Mouse (Mus musculus): ENCODE measurements around the gene Etaa1. TPM values are rescaled to one million over a fixed set of nuclear protein-coding genes. Genes with fewer than 3 reads are reported as not detected.
"Not testable (repeated sequence)": the region's sequence is repeated elsewhere in the genome, so short reads cannot be mapped to it uniquely, and the experiment has no call there.

The Etaa1 gene
- polyA plus RNA-seq, 1 experiment from 2014 or later, result 6.7 TPM

DNA sequence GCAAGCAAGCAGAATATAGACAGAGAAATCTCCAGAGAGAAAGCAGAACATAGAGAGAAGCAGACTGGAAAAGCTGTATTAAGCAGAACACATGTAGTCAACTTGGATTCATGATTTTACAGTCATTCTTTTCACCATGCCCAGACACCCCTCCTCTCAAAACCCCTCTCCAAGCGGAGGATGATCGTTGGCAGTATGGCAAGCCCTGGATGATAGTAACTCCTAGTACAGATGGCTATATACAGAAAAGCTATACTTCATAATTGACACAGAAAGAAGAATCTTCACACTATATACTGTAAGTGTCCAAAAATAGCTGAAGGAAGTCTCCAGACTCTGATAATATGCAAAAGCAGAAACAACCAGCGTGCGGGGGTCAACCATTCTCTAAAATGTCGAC is 36.6 kb downstream of the Etaa1 start:
- Histone ChIP-seq H3K27ac (replicated peaks) (no peak overlapping the region), H3K27me3 (replicated peaks) (no peaks in the 10 kb centered on the region), H3K9me3 (no peaks in the 10 kb centered on the region), H3K4me2 (no peak overlapping the region), H3K4me1 (no peaks in the 10 kb centered on the region), H3K4me3 (no peak overlapping the region), H3K9ac (no peak overlapping the region), H3K36me3 (no peaks in the 10 kb centered on the region)
- WGBS, result 80% methylated on average over 5 of the region's 5 CpGs
- no peak for ATAC-seq (ENCODE audit: extremely low read depth, insufficient number of reproducible peaks, low FRiP score, low TSS enrichment)

- Histone ChIP-seq H3K4me1 (no peaks in the 10 kb centered on the region), H3K36me3 (no peaks in the 10 kb centered on the region), H3K27me3 (replicated peaks) (no peaks in the 10 kb centered on the region), H3K9me3 (no peaks in the 10 kb centered on the region), H3K4me3 (no peak overlapping the region), H3K4me2 (no peak overlapping the region), H3K9ac (no peak overlapping the region), H3K27ac (replicated peaks) (no peak overlapping the region)
- ATAC-seq (ENCODE audit: extremely low read depth, insufficient number of reproducible peaks, low FRiP score, low TSS enrichment), result no peak
- 69% methylated on average over 1 of the region's 1 CpGs for WGBS
Measured at GRCm38 (mm10) chr11:17916486-17916885, 37.2 kb downstream of the Etaa1 start.

DNA sequence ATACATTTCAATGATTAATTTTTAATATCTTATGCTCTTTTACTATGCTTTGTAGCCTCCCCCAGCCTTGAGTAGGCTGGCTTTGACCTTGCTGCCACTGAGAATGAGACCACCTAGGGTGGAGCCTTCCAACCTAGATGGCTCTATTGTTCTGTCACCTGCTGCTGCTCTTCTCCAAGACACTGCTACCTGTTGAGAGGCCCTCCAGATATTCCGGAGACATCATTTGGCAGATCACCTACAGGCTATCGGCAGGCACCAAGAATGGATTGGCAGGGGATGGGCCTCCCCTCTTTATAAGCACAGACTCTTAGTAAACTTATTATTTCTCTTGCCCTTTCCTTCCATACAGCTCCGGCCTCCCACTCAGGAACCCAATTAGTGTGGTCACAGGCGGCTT is 52.7 kb downstream of the Etaa1 start:
- H3K9me3 ChIP-seq; H3K36me3 ChIP-seq; H3K4me1 ChIP-seq; H3K27ac ChIP-seq (replicated peaks); H3K4me3 ChIP-seq; ATAC-seq (ENCODE audit: extremely low read depth, insufficient number of reproducible peaks, low FRiP score, low TSS enrichment); H3K4me2 ChIP-seq; H3K9ac ChIP-seq; H3K27me3 ChIP-seq (replicated peaks): not testable (repeated sequence)
- WGBS, result 73% methylated on average over 4 of the region's 4 CpGs
